Mouse (Mus musculus) lung, adult 2 months (tissue): Measurements from ENCODE around the gene Tbx19. TPM values are rescaled to one million over a fixed set of nuclear protein-coding genes. Genes with fewer than 3 reads are reported as not detected.

Experiments
- DNase-seq: peaks from one replicate; pipeline ENCODE4 v3.0.0; 2022
- H3K4me1 ChIP-seq: fragments of 200-500 bp; 2 replicates; pipeline ENCODE4 v1.6.1; 2011; ENCODE audit warnings: low read length; ENCODE audit not compliant: control insufficient read depth, insufficient read depth
- H3K4me3 ChIP-seq: fragments of 200-500 bp; replicated peaks from 2 replicates; pipeline ENCODE3; 2011; ENCODE audit warnings: low read depth, mild to moderate bottlenecking, control low read depth, low read length; ENCODE audit errors: extremely low read depth
- CTCF ChIP-seq: fragments of 200-500 bp; IDR thresholded peaks from 2 replicates; pipeline ENCODE4 v1.5.1; 2011; ENCODE audit warnings: mild to moderate bottlenecking, low read length, control low read depth; ENCODE audit not compliant: insufficient read depth
- POLR2A ChIP-seq: fragments of 200-500 bp; IDR thresholded peaks from 2 replicates; pipeline ENCODE4 v1.6.1; 2011; ENCODE audit warnings: low read depth, mild to moderate bottlenecking, control low read depth, low read length, borderline replicate concordance; ENCODE audit errors: extremely low read depth
- WGBS: fragments of 180-500 bp; shearing (Covaris S2); methylation state at CpG from one replicate; pipeline ENCODE4 v1.1.7; 2018; 5-methylcytosine and 5-hydroxymethylcytosine counted together
- polyA plus RNA-seq: library from polyadenylated mRNA; depleted of rRNA; stranded (reverse); fragments of >200 nt; gene quantifications from 2 replicates; pipeline ENCODE4 v1.2.3, GENCODE M21; 2012; rRNA removed

The Tbx19 gene
- 0.08 and 0.34 TPM in 2 replicates for polyA plus RNA-seq

DNA sequence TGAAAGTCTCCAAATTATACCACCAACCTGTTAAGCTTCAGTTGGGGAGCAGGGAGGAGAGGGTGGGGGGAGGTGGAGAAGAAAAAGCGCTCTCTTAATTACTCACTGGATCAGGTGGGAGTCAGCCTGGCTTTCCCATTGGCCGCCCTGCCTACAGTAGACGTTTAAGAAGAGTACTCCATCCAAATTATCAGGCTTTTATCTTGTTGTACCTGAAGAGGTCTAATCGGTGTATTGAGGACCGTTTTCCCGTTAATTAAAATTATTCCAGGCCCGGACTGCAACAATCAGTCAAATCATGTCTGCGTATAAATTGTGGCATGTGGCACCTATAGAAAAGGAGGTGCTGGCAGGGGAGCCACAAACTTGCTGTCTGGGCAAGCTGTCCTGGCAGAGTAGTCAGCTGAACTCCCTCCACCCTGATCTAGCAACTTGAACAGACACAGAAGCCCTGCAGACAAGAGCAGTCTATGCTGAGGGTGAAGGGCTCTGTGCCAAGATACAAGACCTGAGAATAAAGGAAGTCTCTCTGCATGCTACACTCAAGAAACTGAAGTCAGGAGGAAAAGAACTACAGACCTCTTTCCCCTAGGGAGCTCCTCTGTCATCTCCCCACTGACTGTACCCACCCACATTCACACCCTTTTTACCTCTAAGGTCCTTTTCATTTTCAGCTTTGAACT is at the start of gene Tbx19:
TSS of gene Tbx19 (minus strand) at position 51 of the 683 bp plus-strand sequence.
- 80% methylated on average over 8 of the region's 8 CpGs for WGBS
- DNase-seq, result no peak
- no peak within 1 kb of the TSS for H3K4me3 ChIP-seq
- H3K4me1 ChIP-seq, result no peaks in the 10 kb centered on the region
- TF ChIP-seq CTCF, result no peak
- no peak for TF ChIP-seq POLR2A

DNA sequence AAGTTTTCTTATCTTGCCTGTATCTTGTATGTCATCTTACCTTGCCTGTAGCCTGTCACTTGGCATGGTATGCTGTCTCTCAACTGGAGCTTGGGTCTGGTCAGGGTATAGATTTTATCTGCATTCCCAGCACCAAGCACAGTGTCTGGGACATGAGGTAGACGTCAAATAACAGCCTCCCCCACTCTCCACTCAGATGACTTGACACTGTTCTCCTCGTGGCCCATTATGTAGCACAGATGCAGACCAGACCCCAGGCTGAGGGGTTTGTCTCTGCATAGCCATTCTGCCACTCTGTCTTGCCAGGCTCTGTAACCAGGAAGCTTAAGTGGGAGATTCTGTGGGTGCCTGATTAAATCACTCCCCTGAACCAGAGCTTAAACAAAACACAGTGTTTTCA is 45.0 kb upstream of the Tbx19 start:
- DNase-seq, result no peak
- WGBS, result 19% methylated on average over 2 of the region's 2 CpGs
- no peak overlapping the region for H3K4me3 ChIP-seq
- H3K4me1 ChIP-seq, result no peaks in the 10 kb centered on the region
- TF ChIP-seq CTCF (no peak), POLR2A (no peak)

DNA sequence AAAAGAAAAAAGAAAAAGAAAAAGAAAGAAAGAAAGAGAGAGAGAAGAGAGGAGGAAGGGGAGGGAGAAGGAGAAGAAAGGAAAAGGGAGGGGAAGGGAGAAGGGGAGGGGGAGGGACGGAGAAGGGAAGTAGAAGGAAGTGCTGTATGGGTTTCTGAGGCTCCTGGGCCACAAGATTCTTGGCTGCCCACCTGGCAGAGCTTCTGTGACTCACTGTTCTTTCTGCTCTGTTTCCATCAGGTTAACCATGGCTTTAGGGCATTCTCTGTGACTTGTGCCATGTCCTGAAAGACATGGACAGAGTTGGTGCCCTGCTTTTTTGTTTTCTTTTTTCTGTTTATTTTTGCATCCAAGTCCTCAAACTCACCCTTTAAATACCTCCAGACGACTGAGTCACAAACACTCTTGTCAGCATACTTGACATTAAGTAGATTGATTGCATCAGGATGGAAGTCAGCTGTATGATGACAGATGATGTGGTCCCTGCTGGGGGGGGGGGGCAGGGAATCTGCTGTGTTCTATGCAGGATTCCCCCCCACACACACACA is 43.0 kb upstream of the Tbx19 start:
- no peak overlapping the region for H3K4me3 ChIP-seq
- H3K4me1 ChIP-seq, result no peaks in the 10 kb centered on the region
- TF ChIP-seq CTCF (no peak), POLR2A (no peak)
- WGBS, result 32% methylated on average over 2 of the region's 2 CpGs
- DNase-seq, result no peak

DNA sequence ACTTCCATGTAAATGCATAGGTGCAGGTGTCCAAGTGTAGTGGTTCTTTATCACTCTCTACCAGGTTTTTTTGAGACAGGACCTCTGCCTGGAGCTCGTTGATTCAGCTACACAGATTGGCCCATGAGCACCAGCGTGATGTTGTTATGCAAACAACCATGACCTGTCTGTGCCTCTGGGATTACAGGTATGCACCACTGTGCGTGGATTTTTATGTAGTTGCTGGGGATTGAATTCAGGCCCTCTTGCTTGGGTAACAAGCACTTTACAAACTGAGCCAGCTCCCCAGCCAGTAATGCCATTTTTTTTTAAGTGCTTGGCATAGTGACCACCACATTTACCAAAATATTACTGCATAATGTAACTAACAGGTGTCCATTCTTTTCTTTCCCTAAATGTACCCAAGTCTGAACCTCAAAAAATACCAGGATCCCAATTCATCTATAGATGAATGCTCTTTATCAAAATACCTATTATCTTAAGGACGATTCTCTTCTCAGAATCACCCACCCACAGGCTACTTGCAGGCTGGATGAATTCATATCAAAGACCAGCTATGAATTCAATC is 41.0 kb upstream of the Tbx19 start:
- no peak for DNase-seq
- H3K4me1 ChIP-seq, result no peaks in the 10 kb centered on the region; the same call in 1 of the 2 replicates
- H3K4me3 ChIP-seq, result no peak overlapping the region
- WGBS, result 88% methylated on average over 4 of the region's 4 CpGs
- TF ChIP-seq CTCF, result no peak

DNA sequence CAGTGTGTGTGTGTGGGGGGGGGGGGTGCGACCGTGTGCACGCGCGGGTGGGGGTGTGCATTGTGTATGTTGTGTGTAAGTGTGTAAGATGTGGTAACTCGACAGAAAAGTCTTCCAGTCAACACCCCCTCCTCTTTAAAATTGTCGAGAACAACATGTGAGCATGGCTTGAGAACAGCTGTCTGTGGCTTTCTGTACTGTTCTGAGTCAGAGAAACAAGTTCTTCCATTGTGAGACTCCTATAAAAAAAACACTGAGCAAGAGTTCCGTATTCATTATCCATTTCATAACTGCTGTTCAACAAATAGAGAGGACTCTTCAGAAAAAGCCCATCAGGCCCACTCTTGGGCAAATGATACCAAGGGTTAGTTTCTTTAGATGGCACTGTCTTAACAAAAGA is 40.2 kb upstream of the Tbx19 start:
- TF ChIP-seq POLR2A (no peak), CTCF (no peak)
- DNase-seq, result no peak
- 46% methylated on average over 8 of the region's 8 CpGs for WGBS
- Histone ChIP-seq H3K4me1 (no peaks in the 10 kb centered on the region; the same call in 1 of the 2 replicates), H3K4me3 (no peak overlapping the region)

DNA sequence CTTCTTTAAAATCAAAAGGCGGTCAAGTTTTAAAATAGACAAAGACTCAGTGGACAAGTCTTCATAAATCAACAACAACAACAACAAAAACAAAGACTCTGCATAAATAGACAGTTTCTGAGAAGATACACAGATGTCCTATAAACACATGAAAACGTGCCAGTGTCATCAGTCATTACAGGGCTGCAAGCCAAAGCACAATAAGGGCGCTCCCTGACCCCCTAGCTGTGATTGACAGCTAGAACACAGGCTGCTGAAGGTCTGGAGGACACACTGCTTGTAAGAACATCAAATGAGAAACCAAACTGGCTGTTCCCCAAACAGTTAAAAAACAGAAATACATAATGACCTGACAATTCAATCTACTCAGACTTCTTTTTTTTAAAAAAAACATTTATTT is 39.1 kb upstream of the Tbx19 start:
- WGBS, result 65% methylated on average over 3 of the region's 3 CpGs
- no peak for DNase-seq
- Histone ChIP-seq H3K4me1 (peaks cover 4% of the 10 kb centered on the region; the same call in 1 of the 2 replicates), H3K4me3 (no peak overlapping the region)
- no peak for TF ChIP-seq CTCF
- TF ChIP-seq POLR2A, result no peak

DNA sequence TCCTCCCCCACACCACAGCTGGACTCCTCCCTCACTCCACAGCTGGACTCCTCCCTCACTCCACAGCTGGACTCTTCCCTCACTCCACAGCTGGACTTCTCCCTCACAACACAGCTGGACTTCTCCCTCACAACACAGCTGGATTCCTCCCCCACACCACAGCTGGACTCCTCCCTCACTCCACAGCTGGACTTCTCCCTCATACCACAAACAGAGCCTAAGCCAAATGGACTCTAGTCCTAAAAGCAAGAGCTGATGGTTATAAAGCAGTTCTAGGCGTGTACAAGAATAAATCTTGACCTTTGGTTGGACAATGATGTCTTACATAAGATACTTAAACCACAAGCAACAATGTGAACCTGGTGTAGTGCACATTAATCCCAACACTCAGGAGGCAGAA is 38.4 kb upstream of the Tbx19 start:
- DNase-seq, result no peak
- peaks cover 4% of the 10 kb centered on the region; the same call in 1 of the 2 replicates for H3K4me1 ChIP-seq
- no peak overlapping the region for H3K4me3 ChIP-seq
- TF ChIP-seq CTCF (no peak), POLR2A (no peak)
- 53% methylated on average over 1 of the region's 1 CpGs for WGBS

DNA sequence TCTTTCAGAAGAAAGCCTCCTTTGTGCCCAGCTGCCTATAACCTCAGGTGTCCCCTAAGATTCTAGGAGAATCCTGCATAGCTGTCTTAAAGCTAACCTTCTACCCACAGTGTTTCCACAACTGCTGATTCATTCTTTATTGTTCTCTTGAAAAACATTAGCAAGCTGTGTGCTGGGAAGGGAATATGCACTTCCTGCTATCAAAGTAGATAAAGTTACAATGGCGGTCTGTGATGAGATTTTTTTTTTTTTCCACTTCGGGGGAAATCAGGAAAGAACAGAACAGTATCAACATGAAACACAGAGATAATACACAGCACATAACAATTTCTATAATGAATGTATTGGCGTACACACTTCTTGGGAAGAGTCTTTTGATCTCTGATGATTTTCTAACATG is 37.3 kb upstream of the Tbx19 start:
- Histone ChIP-seq H3K4me1 (peaks cover 4% of the 10 kb centered on the region; the same call in 1 of the 2 replicates), H3K4me3 (no peak overlapping the region)
- 27% methylated on average over 3 of the region's 3 CpGs for WGBS
- TF ChIP-seq CTCF, result no peak
- no peak for TF ChIP-seq POLR2A
- no peak for DNase-seq

DNA sequence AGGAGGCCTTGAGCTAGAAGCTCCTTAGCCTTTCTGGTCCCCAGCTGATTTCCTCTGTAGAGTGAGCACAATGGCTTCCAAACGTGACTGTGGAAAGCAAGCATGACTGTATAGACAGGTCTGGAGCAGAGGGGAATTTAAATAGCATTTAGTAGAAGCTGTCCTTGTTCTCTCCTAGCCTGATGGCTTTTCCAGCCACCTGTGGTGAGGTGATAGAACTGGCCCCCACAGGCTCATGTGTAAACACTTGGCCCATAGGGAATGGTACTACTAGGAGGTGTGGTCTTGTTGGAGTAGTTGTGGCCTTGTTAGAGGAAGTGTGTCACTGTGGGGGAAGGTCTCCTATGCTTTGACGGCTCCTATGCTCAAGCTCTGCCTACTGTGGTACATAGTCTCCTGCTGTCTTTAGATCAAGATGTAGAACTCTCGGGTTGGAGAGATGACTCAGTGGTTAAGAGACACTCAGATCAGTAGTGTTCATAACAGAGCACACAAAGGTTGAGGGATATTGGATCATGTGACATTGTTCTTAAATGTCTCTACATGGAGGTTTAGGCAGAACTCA is 34.9 kb upstream of the Tbx19 start:
- Histone ChIP-seq H3K4me1 (peaks cover 6% of the 10 kb centered on the region; the same call in 1 of the 2 replicates), H3K4me3 (no peak overlapping the region)
- DNase-seq, result no peak
- WGBS, result 65% methylated on average over 3 of the region's 3 CpGs
- no peak for TF ChIP-seq CTCF
- TF ChIP-seq POLR2A, result no peak
